Mouse (Mus musculus) megakaryocyte, adult 5-6 weeks (primary cell): ENCODE data around the gene Trib2. TPM values are rescaled to one million over a fixed set of nuclear protein-coding genes. Genes with fewer than 3 reads are reported as not detected.

Experiments
- ATAC-seq: 2 replicates; pipeline ENCODE4 v1.8.0; 2016; ENCODE audit warnings: mild to moderate bottlenecking, inconsistent platforms; ENCODE audit not compliant: poor library complexity, severe bottlenecking
- total RNA-seq, 2 experiments: library from RNA; stranded (forward) in 1 of 2; stranded (reverse) in 1 of 2; fragments of 153-499, 151-499 nt in 1 of 2; fragments of 221-1000, 200-1000 nt in 1 of 2; gene quantifications; 2 replicates each; pipeline versions ENCODE4 v1.2.3 to v1.2.4; 2015 to 2017

The Trib2 gene
- total RNA-seq (2015), result 0.96 and 1.0 TPM in 2 replicates
- 0.33 and 0.57 TPM in 2 replicates for total RNA-seq (2017)

DNA sequence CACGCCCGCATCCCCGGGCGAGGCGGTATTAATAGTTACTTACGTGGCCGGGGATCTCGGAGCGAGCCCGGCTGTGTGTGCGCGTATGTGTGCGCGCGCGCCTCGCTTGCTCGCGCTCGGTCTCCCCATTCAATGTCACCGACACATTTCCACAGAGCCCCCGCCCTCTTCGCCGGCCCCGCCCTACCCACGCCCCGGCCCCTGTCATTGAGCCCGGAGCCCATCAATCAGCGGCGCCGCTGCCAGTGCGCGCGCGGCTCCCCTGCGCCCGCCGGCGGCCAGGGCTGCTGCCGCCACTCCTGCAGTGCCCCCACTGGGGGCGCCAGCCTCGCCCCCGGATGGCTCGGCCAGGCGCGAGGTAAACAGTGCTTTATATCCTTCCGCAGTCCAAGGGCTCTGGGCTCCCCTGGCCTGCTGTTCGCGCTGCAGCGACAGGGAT is at the start of gene Trib2:
Gene Trib2 (minus strand): TSS at position 183 of the 439 bp plus-strand sequence.
- ATAC-seq, result peak; percentile 78

GRCm38 (mm10) chr12:15858005-15858404 is 41.3 kb upstream of the Trib2 start:
- ATAC-seq, result no peak

GRCm38 (mm10) chr12:15855891-15856290 is 39.2 kb upstream of the Trib2 start:
- no peak for ATAC-seq

- no peak for ATAC-seq
Measured at GRCm38 (mm10) chr12:15852781-15853180, 36.1 kb upstream of the Trib2 start.

DNA sequence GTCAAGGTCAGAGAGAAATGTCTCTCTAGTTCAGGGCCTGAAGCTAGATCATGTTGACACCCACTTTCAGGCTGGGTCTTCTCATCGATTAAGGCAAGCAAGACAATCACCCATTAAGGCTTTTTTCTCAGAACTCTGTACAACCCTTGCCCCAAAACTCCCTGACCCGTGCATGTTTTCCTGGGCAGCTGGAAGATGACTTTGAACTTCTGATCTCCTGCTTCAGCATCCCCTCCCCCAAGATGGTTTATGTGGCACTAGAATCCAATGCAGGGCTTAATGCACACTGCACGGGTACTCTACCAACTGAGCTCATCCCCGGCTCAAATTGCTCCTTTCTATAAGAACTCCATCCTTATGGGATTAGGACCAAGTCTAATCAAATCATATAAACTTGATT is 35.3 kb upstream of the Trib2 start:
- ATAC-seq, result no peak

DNA sequence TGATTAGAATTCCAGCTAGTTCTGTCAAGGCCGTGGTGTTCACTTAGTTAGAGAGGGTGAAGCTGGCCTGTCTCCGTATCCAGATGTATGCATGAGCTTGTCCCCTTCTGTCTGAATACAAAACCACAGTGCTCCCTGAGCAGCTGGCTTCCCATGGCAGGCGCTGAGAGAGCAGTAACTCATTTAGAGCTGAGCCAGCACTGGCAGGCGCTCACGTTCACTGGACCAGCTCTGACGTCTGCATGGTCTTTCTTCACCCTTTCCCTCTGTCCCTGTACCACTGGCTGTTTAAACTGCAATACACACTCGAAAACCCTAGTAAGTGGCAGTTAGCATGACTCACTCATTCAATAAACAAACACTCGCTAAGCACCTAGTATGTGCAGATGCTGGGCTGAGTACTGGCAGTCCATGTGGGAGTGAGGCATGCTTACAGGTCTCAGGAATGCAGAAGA is 33.7 kb upstream of the Trib2 start:
- no peak for ATAC-seq

DNA sequence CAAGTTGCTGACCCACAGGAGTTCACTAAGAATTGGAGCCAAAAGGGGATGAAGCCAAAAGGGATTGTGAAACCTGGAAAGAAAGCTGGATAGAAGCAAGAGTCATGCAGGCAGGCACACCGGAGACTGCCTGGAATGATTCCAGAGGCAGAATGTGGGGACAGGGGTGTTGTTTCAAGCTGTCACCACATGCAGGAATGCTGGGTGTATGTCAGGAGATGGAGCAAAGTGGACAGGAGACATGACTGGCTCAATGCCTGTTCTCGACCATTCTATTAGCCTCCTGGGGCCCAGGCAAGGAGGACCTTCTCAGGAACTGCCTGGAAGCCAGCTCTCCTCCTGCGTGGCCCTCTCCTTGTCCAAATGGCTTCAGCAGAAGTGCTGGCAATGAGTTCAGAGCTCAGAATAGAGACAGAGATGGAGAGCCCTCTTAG is 33.2 kb upstream of the Trib2 start:
- ATAC-seq, result no peak

- no peak for ATAC-seq
Measured at GRCm38 (mm10) chr12:15848391-15848790, 31.7 kb upstream of the Trib2 start.

- ATAC-seq, result no peak
Measured at GRCm38 (mm10) chr12:15844701-15845100, 28.0 kb upstream of the Trib2 start.

GRCm38 (mm10) chr12:15840864-15841557 is 24.3 kb upstream of the Trib2 start:
- ATAC-seq, result no peak

DNA sequence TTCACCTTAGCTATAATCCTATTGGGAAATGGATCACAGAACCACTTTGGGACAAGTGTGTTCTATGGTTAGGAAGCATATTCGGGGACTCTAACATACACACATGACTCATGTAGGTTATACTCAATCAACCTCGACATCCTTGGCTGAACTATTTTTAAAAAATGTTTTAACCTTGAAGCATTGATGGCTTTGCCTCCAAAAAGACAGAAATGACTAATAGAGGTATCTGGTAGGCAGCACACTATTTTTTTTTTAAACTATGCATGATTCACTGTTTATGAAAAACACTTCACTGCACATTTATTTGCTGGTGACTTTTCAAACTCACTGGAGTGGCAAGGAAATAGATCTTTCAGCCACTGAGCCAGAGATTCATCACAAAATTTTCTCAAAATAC is 21.5 kb upstream of the Trib2 start:
- ATAC-seq, result no peak

DNA sequence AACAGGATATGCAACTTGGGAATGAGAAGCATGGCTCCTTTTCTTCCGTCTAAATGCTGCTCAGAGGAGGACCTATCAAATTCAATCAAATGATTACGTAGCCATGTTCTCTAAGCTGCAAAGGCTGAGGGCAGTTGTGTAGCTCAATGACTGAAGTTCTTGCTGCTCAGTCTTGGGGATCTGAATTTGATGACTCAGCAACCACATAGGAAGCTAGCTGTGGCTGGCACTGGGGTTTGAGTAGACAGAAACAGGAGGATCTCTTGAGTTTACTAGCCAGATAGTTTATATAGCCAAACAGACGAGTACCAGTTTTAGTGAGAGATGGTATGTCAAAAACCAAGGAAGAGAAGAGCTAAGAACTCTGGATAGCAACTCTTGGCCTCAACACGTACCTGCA is 20.8 kb upstream of the Trib2 start:
- ATAC-seq, result no peak

- no peak for ATAC-seq
Measured at GRCm38 (mm10) chr12:15832674-15833052, 15.9 kb upstream of the Trib2 start.

- ATAC-seq, result no peak
Measured at GRCm38 (mm10) chr12:15831941-15832673, 15.4 kb upstream of the Trib2 start.

DNA sequence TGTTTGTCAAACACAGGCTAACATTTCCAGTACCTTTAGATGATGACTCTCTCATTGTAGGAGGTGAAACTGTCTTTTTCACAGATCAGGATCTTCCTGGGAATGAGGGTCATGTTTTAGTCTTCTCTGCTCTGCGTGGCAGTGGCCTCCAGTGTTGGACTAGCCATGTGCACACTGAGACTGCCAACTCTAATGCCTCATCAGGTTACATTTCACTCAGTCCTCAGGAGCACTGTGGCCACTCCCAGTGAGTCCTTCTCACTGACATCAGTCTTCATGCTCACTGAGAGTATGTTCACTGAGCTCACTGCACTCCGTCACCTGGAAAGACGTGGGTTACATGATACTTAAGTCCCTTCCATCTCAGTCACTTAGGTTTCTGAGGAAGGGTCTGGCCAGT is 14.0 kb upstream of the Trib2 start:
- ATAC-seq, result no peak

GRCm38 (mm10) chr12:15828815-15829398 is 12.2 kb upstream of the Trib2 start:
- ATAC-seq, result no peak

- ATAC-seq, result no peak
Measured at GRCm38 (mm10) chr12:15821019-15821418, 4.3 kb upstream of the Trib2 start.

DNA sequence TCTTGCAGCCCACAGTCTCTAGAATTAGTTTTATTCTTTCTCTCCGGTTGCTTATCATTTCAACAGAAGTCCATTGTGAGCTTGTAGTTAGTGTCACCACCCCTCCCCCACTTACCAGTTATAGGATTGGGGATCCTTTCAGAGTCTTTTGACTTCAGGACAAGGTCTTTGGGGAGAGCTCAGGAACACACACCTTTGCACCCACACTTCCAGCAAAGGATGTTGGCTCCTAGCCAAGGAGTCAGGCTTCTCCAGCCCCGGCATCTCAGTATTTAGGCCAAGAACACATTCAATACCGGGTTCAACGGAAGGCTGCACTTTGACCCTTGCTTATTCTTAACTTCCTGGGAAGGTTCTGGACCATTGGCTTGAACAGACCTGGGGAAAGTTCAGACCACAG is 643 bp upstream of the Trib2 start:
- ATAC-seq, result no peak

GRCm38 (mm10) chr12:15816254-15816605 is 492 bp downstream of the Trib2 start:
- 0 out of 2 replicates have a peak, but pooled peaks have one; percentile 6 for ATAC-seq

DNA sequence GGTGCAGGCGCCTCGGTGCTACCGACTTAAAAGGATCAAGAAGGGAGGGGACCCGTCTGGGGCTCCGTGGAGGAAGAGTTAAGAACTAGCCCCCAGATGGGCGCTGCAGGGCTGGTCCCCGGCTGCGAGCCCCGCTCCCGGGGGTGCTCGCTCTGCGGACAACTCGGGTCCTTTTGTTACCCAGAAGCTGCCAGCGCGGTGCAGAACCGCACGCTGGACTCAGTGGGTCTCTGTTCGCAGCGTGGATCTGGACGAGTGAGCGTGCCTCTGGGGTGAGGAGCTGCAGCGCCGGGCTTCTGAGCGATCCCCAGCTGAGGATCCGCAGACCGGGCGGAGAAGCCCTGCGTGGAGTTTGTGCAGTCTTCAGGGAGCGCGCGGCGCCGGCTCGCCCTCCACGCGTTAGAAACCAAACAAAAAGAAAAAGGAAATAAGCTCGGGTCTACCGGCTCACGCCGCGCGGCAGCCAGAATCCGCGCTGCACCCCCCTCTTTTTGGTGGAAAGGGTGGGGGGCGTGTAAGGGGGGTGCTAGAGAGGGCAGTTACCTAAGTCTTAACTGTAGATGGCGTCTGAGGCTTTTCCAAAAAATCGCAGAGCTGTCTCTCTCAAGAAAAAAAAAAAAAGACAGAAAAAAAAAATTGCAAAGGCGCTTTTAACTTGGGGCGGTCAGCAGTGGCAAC is 1.0 kb downstream of the Trib2 start:
- peak; percentile 15; the same call in 1 of the 2 replicates for ATAC-seq

GRCm38 (mm10) chr12:15815170-15815575 is 1.5 kb downstream of the Trib2 start:
- ATAC-seq, result no peak
